Mouse (Mus musculus) midbrain, embryonic 13.5 days (tissue): ENCODE data around the gene Tlr4. TPM values are rescaled to one million over a fixed set of nuclear protein-coding genes. Genes with fewer than 3 reads are reported as not detected.
A peak's percentile ranks its signal among the peaks of the same experiment; 100 is the strongest.

ENCODE experiments used
- ATAC-seq: fragments of 200-750 bp; cut with Nextera tagmentation; 2 replicates; pipeline ENCODE4 v1.8.0; 2017; ENCODE audit warnings: mild to moderate bottlenecking, moderate TSS enrichment, moderate library complexity
- H3K27ac ChIP-seq: fragments of 300-500 bp; sonication (generic); 2 replicates; pipeline ENCODE4 v1.5.1; 2015; ENCODE audit warnings: inconsistent platforms, mild to moderate bottlenecking, moderate library complexity
- H3K27me3 ChIP-seq: fragments of 300-500 bp; sonication (generic); 2 replicates; pipeline ENCODE4 v1.6.1; 2015; ENCODE audit warnings: mild to moderate bottlenecking, inconsistent platforms
- H3K36me3 ChIP-seq: fragments of 300-500 bp; sonication (generic); 2 replicates; pipeline ENCODE4 v1.6.1; 2015; ENCODE audit warnings: mild to moderate bottlenecking, inconsistent platforms
- H3K4me1 ChIP-seq: fragments of 300-500 bp; sonication (generic); replicated peaks from 2 replicates; pipeline ENCODE4 v1.6.1; 2015; ENCODE audit warnings: inconsistent platforms
- H3K4me2 ChIP-seq: fragments of 300-500 bp; sonication (generic); replicated peaks from 2 replicates; pipeline ENCODE4 v1.6.1; 2015; ENCODE audit warnings: moderate library complexity, mild to moderate bottlenecking, inconsistent platforms
- H3K4me3 ChIP-seq: fragments of 300-500 bp; sonication (generic); replicated peaks from 2 replicates; pipeline ENCODE4 v1.5.1; 2015; ENCODE audit warnings: mild to moderate bottlenecking, inconsistent platforms
- H3K9ac ChIP-seq: fragments of 300-500 bp; sonication (generic); replicated peaks from 2 replicates; pipeline ENCODE4 v1.6.1; 2015; ENCODE audit warnings: mild to moderate bottlenecking, inconsistent platforms
- H3K9me3 ChIP-seq: fragments of 300-500 bp; sonication (generic); 2 replicates; pipeline ENCODE4 v1.6.1; 2016; ENCODE audit warnings: mild to moderate bottlenecking, inconsistent platforms
- whole genome bisulfite sequencing: fragments of 180-500 bp; shearing (Covaris S2); methylation state at CpG from one replicate; pipeline ENCODE4 v1.1.7; 2015; 5-methylcytosine and 5-hydroxymethylcytosine counted together
- polyA plus RNA-seq: library from polyadenylated mRNA; unstranded; fragments of >200 nt; fragmentation: Nextera tagmentation; extraction: Ambion mirVana; gene quantifications from 2 replicates; pipeline ENCODE4 v1.2.1, GENCODE M21; 2015

Gene Tlr4
- polyA plus RNA-seq, 1 experiment from 2014 or later: 0.67 TPM

DNA sequence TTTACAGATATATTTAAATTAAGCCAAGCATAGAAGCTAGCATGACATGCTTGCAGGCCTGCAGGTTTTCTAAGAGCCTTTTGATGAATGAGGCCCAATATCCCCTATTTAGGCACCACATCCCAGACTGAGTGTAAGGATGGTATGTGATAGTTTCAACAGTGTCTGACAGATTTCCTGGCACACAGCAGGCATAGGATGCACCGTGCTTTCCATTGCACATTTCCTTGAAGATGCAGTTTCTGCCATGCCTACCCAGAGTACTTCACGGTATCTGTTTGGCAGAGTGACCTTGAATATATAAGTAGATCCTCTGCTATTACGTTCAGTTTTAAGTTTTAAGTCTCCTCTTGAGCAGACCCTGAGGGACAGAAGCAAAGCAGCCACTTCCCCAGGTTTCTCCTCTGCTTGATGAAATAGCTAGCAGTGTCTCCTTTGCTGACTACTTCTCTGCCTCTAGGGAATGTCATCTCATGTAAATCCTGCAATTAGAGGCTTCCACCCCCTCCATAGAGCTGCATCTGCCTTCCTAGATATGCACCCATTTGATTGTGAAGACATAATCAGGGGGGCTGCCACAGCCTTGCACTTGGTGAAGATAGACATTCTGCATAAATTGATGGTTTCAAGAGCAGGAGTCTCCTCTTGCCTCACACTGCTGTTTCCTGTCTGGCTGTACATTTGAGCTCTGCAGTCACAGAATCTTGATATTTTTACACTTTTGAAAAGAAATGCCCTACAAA lies 92.4 kb downstream of the Tlr4 start:
- no peaks in the 10 kb centered on the region for H3K9me3 ChIP-seq
- 65% methylated on average over 3 of the region's 3 CpGs for WGBS
- peak; percentile 56; the same call in 1 of the 2 replicates for ATAC-seq
- no peak overlapping the region for H3K4me2 ChIP-seq
- no peak overlapping the region for H3K9ac ChIP-seq
- peaks cover 8% of the 10 kb centered on the region; the same call in 1 of the 2 replicates for H3K4me1 ChIP-seq
- H3K27me3 ChIP-seq: no peaks in the 10 kb centered on the region
- no peaks in the 10 kb centered on the region for H3K36me3 ChIP-seq
- H3K4me3 ChIP-seq: no peak overlapping the region
- no peak overlapping the region for H3K27ac ChIP-seq

DNA sequence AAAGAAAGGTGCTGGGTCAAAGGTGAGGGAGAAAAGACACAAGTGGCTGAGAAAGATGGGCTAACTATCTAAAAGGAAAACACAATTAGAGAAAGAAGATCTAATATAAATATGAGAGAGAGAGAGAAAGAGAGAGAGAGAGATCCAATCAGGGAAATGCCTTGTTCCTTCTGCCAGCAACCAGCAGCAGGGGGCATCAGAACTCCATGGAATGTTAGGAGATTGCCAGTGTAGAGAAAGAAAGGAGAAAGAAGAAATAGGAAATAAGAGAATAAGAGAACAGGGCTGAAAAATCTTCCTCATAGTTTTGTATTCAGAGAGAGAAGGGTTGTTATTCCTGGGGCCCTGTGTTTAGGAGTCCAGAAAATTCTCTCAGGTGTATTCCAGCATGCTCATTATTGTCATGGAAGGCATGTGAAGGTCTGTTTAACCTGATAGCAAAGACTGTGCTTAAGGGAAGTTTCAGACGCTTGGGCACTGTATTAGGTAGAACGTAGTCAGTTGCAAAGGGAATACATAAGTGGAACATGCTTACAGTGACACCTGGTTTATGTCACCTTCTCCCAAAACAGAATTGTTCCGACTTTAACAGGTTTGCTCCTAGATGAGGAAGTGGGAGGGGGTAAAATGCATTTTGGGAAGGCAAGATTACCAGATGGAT lies 96.4 kb downstream of the Tlr4 start:
- 67% methylated on average over 3 of the region's 3 CpGs for WGBS
- peaks cover 8% of the 10 kb centered on the region; the same call in 1 of the 2 replicates for H3K4me1 ChIP-seq
- no peak overlapping the region for H3K4me3 ChIP-seq
- no peak overlapping the region for H3K27ac ChIP-seq
- no peaks in the 10 kb centered on the region for H3K36me3 ChIP-seq
- ATAC-seq: peak; percentile 64; the same call in 1 of the 2 replicates
- H3K27me3 ChIP-seq: no peaks in the 10 kb centered on the region
- no peak overlapping the region for H3K4me2 ChIP-seq
- H3K9me3 ChIP-seq: no peaks in the 10 kb centered on the region
- H3K9ac ChIP-seq: no peak overlapping the region

DNA sequence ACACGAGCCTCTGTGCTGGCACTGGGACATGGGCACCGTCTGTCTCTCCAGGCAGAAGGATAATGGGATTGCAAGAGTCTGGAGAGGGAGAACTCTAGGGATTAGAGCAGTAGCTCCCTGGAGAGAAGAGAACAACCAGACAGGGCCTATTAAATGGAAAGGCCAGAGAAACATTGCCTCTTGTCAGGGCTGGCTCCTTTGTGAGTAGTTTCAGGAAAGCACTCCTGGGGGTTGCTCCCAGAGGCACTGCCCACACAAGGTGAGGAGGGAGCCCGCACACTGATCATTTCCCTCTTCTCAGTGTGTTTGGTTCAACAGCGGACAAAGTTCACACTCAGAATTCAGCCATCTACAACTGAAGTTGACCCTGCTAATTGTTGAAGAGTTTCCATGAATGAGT lies 98.7 kb downstream of the Tlr4 start:
- Histone ChIP-seq H3K4me3 (no peak overlapping the region), H3K4me1 (no peaks in the 10 kb centered on the region), H3K9me3 (no peaks in the 10 kb centered on the region), H3K9ac (no peak overlapping the region), H3K4me2 (no peak overlapping the region), H3K27me3 (no peaks in the 10 kb centered on the region), H3K36me3 (no peaks in the 10 kb centered on the region), H3K27ac (no peak overlapping the region)
- no peak for ATAC-seq
- WGBS: 39% methylated on average over 4 of the region's 4 CpGs

DNA sequence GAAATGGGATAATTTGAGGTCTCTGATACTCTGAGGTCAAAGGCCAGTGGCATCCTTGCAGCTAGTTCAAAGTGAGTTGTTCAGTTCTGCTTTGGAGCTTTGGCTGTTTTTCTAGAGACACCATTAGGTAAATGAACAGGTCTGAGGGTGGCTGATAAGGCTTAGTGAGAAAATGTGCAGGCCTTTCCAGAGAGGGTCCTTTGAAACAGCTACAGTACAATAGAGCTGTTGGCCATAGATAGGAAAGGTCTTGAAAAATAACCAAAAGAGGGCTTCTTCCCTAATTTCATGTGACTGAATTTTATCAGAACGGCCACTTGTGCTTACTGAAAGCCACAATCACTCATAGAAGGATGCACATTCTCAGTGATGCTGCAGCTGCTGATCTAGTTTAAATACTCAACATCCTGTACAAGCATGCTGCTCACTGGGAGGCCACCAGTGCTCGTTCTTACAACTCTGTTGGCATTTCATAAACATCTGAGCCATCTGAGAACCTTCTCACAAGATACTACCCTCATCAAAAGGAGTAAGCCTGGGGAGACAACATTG lies 100.2 kb downstream of the Tlr4 start:
- no peaks in the 10 kb centered on the region for H3K27me3 ChIP-seq
- H3K4me3 ChIP-seq: no peak overlapping the region
- H3K9ac ChIP-seq: no peak overlapping the region
- H3K27ac ChIP-seq: no peak overlapping the region
- H3K4me2 ChIP-seq: no peak overlapping the region
- ATAC-seq: no peak
- H3K36me3 ChIP-seq: no peaks in the 10 kb centered on the region
- no peaks in the 10 kb centered on the region for H3K4me1 ChIP-seq
- whole genome bisulfite sequencing: 80% methylated on average over 2 of the region's 2 CpGs
- no peaks in the 10 kb centered on the region for H3K9me3 ChIP-seq

DNA sequence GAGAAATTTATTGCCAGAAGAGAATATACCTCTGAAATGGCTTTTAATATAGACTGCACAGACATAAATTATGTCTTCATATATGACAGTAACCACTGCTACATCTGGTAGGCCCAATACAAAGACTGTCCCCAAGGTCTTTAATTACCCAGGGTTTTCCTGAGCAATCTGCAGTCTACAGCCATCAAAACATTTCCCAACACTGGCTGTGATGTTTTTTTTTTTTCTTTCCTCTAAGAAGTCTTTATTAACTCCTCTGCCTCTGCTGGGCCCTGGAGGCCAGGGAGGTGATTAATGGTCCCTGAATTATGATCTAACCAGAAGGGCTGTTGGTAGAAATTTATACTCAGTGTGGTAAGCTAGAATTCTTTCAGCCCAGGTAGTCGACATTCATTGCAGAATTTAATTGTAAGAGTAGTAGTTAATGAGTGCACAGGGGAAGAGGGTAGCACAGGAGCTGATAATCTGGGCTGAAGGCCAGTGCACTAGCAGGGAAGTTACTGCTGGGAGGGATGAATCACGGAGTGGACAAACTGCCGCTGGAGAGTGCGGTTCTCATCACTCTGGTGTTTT lies 111.2 kb downstream of the Tlr4 start:
- H3K9ac ChIP-seq: no peak overlapping the region
- WGBS: 77% methylated on average over 4 of the region's 4 CpGs
- no peak overlapping the region for H3K27ac ChIP-seq

DNA sequence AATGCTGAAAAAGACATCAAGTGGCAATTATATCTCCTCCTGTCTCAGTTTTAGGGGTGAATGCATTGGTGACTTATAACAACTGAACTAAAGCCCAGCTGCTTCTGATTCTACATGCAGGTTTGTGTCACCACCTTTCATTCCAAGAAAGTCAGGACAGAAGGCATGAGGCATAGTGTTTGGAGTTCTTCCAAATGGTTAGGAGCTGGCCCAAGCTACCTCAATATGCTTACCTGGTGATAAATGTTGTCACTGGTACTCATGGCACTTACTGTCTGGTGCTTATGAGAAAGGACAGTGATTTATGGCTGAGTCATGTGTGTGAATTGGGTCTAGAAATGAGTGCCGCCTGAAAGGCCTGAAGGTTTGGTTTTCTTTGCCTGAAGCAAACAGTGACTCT lies 114.5 kb downstream of the Tlr4 start:
- Histone ChIP-seq H3K4me2 (no peak overlapping the region), H3K36me3 (no peaks in the 10 kb centered on the region), H3K27ac (no peak overlapping the region), H3K4me1 (no peaks in the 10 kb centered on the region), H3K27me3 (no peaks in the 10 kb centered on the region), H3K4me3 (no peak overlapping the region), H3K9me3 (no peaks in the 10 kb centered on the region), H3K9ac (no peak overlapping the region)
- ATAC-seq: no peak
- 94% methylated on average over 1 of the region's 1 CpGs for WGBS

More for the DNA sequence above, 111.2 kb downstream of the Tlr4 start:
- H3K4me3 ChIP-seq: no peak overlapping the region
- no peaks in the 10 kb centered on the region for H3K36me3 ChIP-seq
- no peaks in the 10 kb centered on the region for H3K4me1 ChIP-seq
- no peaks in the 10 kb centered on the region for H3K27me3 ChIP-seq
- no peak overlapping the region for H3K4me2 ChIP-seq
- no peaks in the 10 kb centered on the region for H3K9me3 ChIP-seq
- ATAC-seq: no peak

DNA sequence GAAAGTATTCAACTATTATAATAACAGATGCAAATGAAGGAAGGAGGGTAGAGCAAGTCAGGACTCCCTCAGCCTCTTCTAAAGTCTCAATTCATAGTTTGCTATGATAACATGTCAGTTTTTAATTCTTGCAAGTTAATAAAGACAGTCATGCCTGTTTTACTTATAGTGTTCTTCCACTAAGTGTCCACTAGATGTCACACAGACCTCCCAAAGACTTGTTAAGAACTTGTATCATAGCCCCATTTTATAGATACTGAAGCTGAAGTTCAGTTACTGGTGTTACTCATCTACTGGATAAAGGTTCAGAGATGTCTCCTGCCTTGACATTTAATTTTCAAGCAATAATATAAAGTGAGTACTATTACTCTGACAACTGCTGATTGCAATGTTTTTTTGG lies 116.3 kb downstream of the Tlr4 start:
- H3K27me3 ChIP-seq: no peaks in the 10 kb centered on the region
- no peaks in the 10 kb centered on the region for H3K4me1 ChIP-seq
- no peaks in the 10 kb centered on the region for H3K9me3 ChIP-seq
- no peak for ATAC-seq
- no peak overlapping the region for H3K9ac ChIP-seq
- H3K36me3 ChIP-seq: no peaks in the 10 kb centered on the region
- no peak overlapping the region for H3K4me2 ChIP-seq
- no peak overlapping the region for H3K27ac ChIP-seq
- H3K4me3 ChIP-seq: no peak overlapping the region

DNA sequence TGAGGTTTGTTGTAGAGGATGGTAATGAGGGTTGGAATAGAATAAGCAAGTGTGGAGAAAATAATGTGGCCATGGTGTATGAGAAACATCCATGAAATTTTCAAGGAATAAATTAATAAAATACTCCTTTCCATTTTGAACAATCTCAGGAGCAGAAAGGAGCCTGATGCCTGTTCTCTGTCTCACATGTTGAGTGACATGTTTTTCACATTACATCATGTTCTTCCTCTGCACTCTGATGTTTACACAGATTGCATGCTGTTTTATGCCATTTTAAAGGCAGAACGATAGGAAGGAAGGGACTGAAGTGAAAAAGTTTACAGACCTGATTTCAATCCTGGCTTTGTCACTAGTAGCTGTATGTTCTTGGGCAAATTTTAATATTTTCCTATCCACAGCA lies 120.3 kb downstream of the Tlr4 start:
- Histone ChIP-seq H3K27me3 (no peaks in the 10 kb centered on the region), H3K9me3 (no peaks in the 10 kb centered on the region), H3K4me3 (no peak overlapping the region), H3K4me1 (no peaks in the 10 kb centered on the region), H3K9ac (no peak overlapping the region), H3K27ac (no peak overlapping the region), H3K4me2 (no peak overlapping the region), H3K36me3 (no peaks in the 10 kb centered on the region)
- no peak for ATAC-seq
- 56% methylated on average over 1 of the region's 1 CpGs for WGBS

DNA sequence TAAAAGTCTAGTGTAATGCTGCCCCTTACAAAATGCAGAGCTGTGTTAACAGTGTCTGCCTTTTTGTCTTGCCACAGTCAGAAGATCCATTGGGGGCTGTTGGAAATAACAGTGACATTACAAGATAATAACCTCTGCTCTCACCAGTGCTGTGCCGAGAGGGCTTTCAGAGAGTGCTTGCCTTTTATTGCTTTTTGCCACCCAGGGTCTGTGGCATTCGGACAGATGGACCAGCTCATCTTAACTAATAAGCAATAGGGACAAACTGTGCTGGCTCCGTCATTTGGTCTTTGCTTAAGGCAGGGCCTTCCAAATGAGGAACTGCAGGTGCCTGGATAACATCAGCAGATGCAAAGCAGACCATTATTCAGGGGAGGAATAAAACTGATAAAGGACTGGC lies 147.5 kb downstream of the Tlr4 start:
- no peak overlapping the region for H3K9ac ChIP-seq
- no peak overlapping the region for H3K4me3 ChIP-seq
- ATAC-seq: no peak
- no peak overlapping the region for H3K4me2 ChIP-seq
- H3K36me3 ChIP-seq: no peaks in the 10 kb centered on the region
- H3K27me3 ChIP-seq: no peaks in the 10 kb centered on the region
- no peaks in the 10 kb centered on the region for H3K9me3 ChIP-seq
- 71% methylated on average over 3 of the region's 3 CpGs for WGBS
- H3K27ac ChIP-seq: no peak overlapping the region
- no peaks in the 10 kb centered on the region for H3K4me1 ChIP-seq
